Mouse (Mus musculus) midbrain, embryonic 11.5 days (tissue): Measurements from ENCODE around the gene Pkm. TPM values are rescaled to one million over a fixed set of nuclear protein-coding genes. Genes with fewer than 3 reads are reported as not detected.

Experiments used
- ATAC-seq: fragments of 200-750 bp; cut with Nextera tagmentation; 2 replicates; pipeline ENCODE4 v1.8.0; 2017; ENCODE audit warnings: moderate TSS enrichment, moderate library complexity; ENCODE audit not compliant: low FRiP score
- DNase-seq: peaks from one replicate; pipeline ENCODE4 v3.0.0; 2015; ENCODE audit warnings: low spot score; ENCODE audit errors: missing footprints
- H3K27ac ChIP-seq: fragments of 300-500 bp; sonication (generic); 2 replicates; pipeline ENCODE4 v1.5.1; 2014; ENCODE audit warnings: low read depth, low read length
- H3K27me3 ChIP-seq: fragments of 300-500 bp; sonication (generic); 2 replicates; pipeline ENCODE4 v1.6.1; 2014; ENCODE audit warnings: mild to moderate bottlenecking, low read length, moderate library complexity, mixed read lengths; ENCODE audit not compliant: control insufficient read depth, insufficient read depth
- H3K36me3 ChIP-seq: fragments of 300-500 bp; sonication (generic); 2 replicates; pipeline ENCODE4 v1.6.1; 2014; ENCODE audit warnings: mild to moderate bottlenecking, low read length, moderate library complexity, mixed read lengths; ENCODE audit not compliant: control insufficient read depth, insufficient read depth
- H3K4me1 ChIP-seq: fragments of 300-500 bp; sonication (generic); 2 replicates; pipeline ENCODE4 v1.6.1; 2014; ENCODE audit warnings: low read length; ENCODE audit not compliant: control insufficient read depth, insufficient read depth
- H3K4me2 ChIP-seq: fragments of 300-500 bp; sonication (generic); 2 replicates; pipeline ENCODE4 v1.6.1; 2014; ENCODE audit warnings: mild to moderate bottlenecking, moderate library complexity
- H3K4me3 ChIP-seq: fragments of 300-500 bp; sonication (generic); 2 replicates; pipeline ENCODE4 v1.5.1; 2014; ENCODE audit warnings: low read depth, low read length
- H3K9ac ChIP-seq: fragments of 300-500 bp; sonication (generic); 2 replicates; pipeline ENCODE4 v1.6.1; 2014; ENCODE audit warnings: low read length
- H3K9me3 ChIP-seq: fragments of 300-500 bp; sonication (generic); 2 replicates; pipeline ENCODE4 v1.6.1; 2016; ENCODE audit warnings: low read length; ENCODE audit not compliant: control insufficient read depth
- WGBS: fragments of 180-500 bp; shearing (Covaris S2); extraction: QIAGEN DNeasy Blood & Tissue Kit; methylation state at CpG from one replicate; pipeline ENCODE4 v1.1.7; 2014; 5-methylcytosine and 5-hydroxymethylcytosine counted together
- polyA plus RNA-seq: library from polyadenylated mRNA; unstranded; fragments of >200 nt; fragmentation: Nextera tagmentation; extraction: Ambion mirVana; gene quantifications from 2 replicates; pipeline ENCODE4 v1.2.1, GENCODE M21; 2014

Gene Pkm
- polyA plus RNA-seq, 1 experiment from 2014 or later: 2,059 TPM

DNA sequence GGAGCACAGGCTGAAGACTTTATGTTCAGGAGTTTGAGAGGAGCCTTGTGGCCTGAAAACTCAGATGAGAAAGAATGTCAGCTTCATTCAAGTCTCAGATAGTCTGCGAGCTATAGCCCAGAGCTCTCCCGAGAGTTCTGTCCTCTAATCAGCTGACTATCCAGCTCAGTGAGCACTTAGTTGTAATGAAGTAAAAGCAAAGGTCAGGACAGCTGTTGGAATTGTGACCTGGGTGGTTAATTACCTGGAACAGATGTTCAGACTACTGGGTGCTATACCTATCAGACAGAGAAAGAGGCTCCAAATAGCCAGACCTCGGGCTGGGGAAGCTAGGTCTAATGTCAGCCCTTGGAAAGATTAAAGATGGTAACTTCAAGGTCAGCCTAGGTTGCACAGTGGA lies 7.8 kb downstream of the Pkm start:
- WGBS: 62% methylated on average over 3 of the region's 3 CpGs
- Histone ChIP-seq H3K27me3 (no peaks in the 10 kb centered on the region), H3K9me3 (no peaks in the 10 kb centered on the region), H3K4me1 (peaks cover 26% of the 10 kb centered on the region), H3K4me3 (no peak overlapping the region), H3K27ac (no peak overlapping the region), H3K36me3 (peaks cover 36% of the 10 kb centered on the region), H3K4me2 (no peak overlapping the region), H3K9ac (no peak overlapping the region)
- DNase-seq (no peak), ATAC-seq (no peak)

DNA sequence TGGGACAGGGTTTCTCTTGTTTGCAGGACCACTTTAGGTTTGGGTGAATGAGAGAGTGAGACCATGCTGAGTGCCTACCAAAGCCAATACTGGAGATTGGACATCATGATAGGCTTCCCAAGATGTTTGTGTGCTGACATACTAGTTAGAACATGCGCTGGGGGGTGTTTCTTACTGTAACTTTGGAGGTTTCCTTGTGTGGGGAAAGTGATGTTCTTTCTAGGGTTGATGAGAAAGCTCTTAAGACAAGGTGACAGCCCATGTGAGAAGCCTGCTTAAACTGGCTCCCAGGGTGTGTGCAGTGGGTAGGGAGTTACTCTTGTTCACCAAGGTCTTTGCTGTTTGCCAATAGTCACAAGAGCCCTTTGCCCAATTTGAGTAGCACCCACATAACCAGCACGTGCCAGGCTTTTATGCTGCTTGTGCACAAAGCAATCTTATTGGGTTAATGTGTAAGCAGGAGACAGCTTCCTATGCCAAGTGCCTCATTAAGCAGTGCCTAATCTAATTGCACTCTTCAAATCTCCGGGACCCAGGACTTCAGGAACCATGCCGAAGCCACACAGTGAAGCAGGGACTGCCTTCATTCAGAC lies 8.6 kb downstream of the Pkm start:
- H3K4me1 ChIP-seq: peaks cover 23% of the 10 kb centered on the region
- H3K36me3 ChIP-seq: peaks cover 38% of the 10 kb centered on the region
- H3K27ac ChIP-seq: no peak overlapping the region
- WGBS: 87% methylated on average over 4 of the region's 4 CpGs
- H3K4me3 ChIP-seq: no peak overlapping the region
- H3K9ac ChIP-seq: no peak overlapping the region
- ATAC-seq: no peak
- no peak overlapping the region for H3K4me2 ChIP-seq
- peak; percentile 71 for DNase-seq
- no peaks in the 10 kb centered on the region for H3K27me3 ChIP-seq
- H3K9me3 ChIP-seq: no peaks in the 10 kb centered on the region

DNA sequence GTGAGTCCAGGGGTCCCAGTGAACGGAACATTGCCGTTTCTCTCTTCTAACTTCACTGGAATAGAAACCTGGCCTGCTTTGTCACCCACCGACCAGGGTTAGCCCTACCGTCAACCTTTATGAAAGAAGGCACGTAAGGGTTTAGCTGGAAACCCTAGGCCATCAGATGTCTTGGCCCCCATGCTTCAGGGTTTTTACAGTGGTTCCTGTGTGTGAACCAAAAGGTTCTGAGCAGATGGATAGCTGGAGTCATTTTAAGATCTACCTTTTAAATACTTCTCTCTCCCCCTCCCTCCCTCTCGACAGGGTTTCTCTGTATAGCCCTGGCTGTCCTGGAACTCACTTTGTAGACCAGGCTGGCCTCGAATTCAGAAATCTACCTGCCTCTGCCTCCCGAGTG lies 9.8 kb downstream of the Pkm start:
- Histone ChIP-seq H3K27ac (no peak overlapping the region), H3K4me1 (peaks cover 11% of the 10 kb centered on the region), H3K9me3 (no peaks in the 10 kb centered on the region), H3K27me3 (no peaks in the 10 kb centered on the region), H3K4me2 (no peak overlapping the region), H3K36me3 (peaks cover 43% of the 10 kb centered on the region), H3K4me3 (no peak overlapping the region), H3K9ac (no peak overlapping the region)
- DNase-seq: peak; percentile 54
- ATAC-seq: no peak
- WGBS: 90% methylated on average over 8 of the region's 8 CpGs

DNA sequence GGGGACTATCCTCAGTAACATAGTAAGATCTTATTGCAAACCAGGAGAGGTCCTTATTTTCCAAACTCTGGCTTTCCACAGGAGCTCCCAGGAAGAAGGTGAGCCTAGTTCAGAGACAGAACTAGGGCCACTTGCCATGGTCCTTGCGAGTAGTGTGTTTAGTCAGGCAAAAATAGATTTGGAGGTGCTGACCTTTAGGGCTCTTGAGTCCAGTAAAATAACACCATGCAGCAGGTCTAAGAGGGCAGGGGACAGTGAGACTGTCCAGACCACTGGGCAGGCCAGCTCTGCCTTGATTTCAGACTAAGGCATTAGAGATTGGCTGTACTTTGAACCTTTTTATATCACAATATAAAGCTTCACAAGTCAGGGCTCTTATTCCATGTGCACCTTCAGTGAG lies 10.6 kb downstream of the Pkm start:
- Histone ChIP-seq H3K27ac (no peak overlapping the region), H3K36me3 (peaks cover 41% of the 10 kb centered on the region), H3K9me3 (no peaks in the 10 kb centered on the region), H3K4me1 (peaks cover 4% of the 10 kb centered on the region; the same call in 1 of the 2 replicates), H3K4me3 (no peak overlapping the region), H3K9ac (no peak overlapping the region), H3K27me3 (no peaks in the 10 kb centered on the region), H3K4me2 (no peak overlapping the region)
- DNase-seq (peak; percentile 76), ATAC-seq (no peak)
- WGBS: 80% methylated on average over 1 of the region's 1 CpGs

DNA sequence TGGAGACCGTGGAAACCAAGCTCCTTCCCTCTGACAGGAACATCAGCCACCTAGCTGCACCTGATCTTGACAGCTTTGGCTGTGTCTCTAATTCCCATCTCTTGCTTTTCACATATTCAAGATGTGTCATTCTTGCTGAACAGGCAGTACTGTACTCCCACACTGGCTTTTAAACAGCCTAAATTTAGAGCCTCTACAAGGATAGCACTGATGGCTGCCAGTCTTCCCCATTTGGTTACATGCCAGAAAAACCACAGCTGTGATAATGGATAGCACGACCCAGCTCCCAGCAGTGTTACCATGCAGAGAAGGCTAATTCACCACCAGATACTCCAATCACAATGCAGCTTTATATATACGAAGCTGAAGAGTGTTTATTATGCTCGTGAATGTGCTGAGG lies 11.1 kb downstream of the Pkm start:
- peaks cover 4% of the 10 kb centered on the region; the same call in 1 of the 2 replicates for H3K4me1 ChIP-seq
- ATAC-seq (no peak), DNase-seq (peak; percentile 61)
- 92% methylated on average over 4 of the region's 4 CpGs for WGBS
- no peak overlapping the region for H3K4me3 ChIP-seq
- H3K9ac ChIP-seq: no peak overlapping the region
- H3K4me2 ChIP-seq: no peak overlapping the region
- no peaks in the 10 kb centered on the region for H3K27me3 ChIP-seq
- H3K9me3 ChIP-seq: no peaks in the 10 kb centered on the region
- no peak overlapping the region for H3K27ac ChIP-seq
- H3K36me3 ChIP-seq: peaks cover 43% of the 10 kb centered on the region

DNA sequence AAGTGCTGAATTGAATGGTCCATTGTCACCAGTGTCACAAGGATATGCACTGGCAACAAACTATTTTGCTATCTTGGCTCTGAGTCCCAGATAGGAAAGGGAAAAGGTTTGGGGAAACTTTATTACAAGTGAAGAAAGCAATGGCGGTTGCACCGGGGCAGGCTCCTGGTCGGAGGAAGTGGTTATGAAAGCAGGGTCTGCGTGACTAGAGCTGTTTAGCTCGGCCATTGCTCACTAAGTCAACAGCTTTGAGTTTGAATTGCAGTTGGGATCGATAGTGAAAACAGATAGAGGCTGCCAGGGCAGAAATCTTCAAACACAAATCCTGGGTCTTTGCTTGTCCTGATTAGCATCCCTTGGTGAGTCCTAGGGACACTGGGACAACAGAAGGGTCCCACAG lies 11.7 kb downstream of the Pkm start:
- H3K4me3 ChIP-seq: no peak overlapping the region
- ATAC-seq (no peak), DNase-seq (no peak)
- whole genome bisulfite sequencing: 88% methylated on average over 6 of the region's 6 CpGs
- H3K4me2 ChIP-seq: no peak overlapping the region
- no peak overlapping the region for H3K9ac ChIP-seq
- H3K27me3 ChIP-seq: no peaks in the 10 kb centered on the region
- H3K27ac ChIP-seq: no peak overlapping the region
- H3K9me3 ChIP-seq: no peaks in the 10 kb centered on the region
- peaks cover 4% of the 10 kb centered on the region; the same call in 1 of the 2 replicates for H3K4me1 ChIP-seq
- H3K36me3 ChIP-seq: peaks cover 48% of the 10 kb centered on the region

DNA sequence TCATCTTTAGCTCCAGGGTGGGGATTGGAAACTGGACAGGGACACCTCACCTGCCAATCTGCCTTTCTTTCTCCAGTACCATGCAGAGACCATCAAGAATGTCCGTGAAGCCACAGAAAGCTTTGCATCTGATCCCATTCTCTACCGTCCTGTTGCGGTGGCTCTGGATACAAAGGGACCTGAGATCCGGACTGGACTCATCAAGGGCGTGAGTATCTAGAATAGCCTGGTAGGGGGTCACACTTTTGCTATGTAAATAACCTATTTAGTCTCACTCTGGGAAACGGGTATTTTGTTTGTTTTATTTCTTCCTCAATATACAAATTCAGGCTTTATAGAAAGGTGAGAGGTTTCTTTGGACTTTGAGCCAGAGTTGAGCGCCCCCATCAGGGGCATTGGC lies 12.3 kb downstream of the Pkm start:
- H3K4me3 ChIP-seq: no peak overlapping the region
- H3K9me3 ChIP-seq: no peaks in the 10 kb centered on the region
- no peaks in the 10 kb centered on the region for H3K27me3 ChIP-seq
- peak; percentile 67 for DNase-seq
- no peak overlapping the region for H3K27ac ChIP-seq
- H3K4me1 ChIP-seq: 0 out of 2 replicates have a peak, but pooled peaks cover 4% of the 10 kb centered on the region
- H3K4me2 ChIP-seq: no peak overlapping the region
- peaks cover 53% of the 10 kb centered on the region for H3K36me3 ChIP-seq
- 75% methylated on average over 7 of the region's 7 CpGs for WGBS
- H3K9ac ChIP-seq: no peak overlapping the region
- no peak for ATAC-seq

DNA sequence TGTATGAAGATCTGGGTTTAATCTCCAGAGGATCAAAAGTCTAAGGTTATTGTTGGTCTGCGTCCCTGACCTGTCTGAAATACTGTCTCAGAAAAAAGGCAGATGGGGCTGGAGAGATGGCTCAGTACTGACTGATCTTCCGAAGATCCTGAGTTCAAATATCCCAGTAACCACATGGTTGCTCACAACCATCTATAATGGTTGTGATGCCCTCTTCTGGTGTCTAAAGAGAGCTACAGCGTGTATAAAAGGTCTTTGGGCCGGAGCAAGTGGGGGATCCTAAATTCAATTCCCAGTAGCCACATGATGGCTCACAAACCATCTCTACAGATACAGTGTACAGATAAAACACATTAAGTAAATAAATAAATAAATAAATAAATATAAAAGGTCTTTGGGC lies 13.0 kb downstream of the Pkm start:
- no peaks in the 10 kb centered on the region for H3K27me3 ChIP-seq
- no peak overlapping the region for H3K9ac ChIP-seq
- peaks cover 55% of the 10 kb centered on the region for H3K36me3 ChIP-seq
- H3K27ac ChIP-seq: no peak overlapping the region
- H3K4me3 ChIP-seq: no peak overlapping the region
- no peak overlapping the region for H3K4me2 ChIP-seq
- 80% methylated on average over 4 of the region's 4 CpGs for WGBS
- H3K4me1 ChIP-seq: no peaks in the 10 kb centered on the region
- no peaks in the 10 kb centered on the region for H3K9me3 ChIP-seq
- ATAC-seq (no peak), DNase-seq (peak; percentile 79)

DNA sequence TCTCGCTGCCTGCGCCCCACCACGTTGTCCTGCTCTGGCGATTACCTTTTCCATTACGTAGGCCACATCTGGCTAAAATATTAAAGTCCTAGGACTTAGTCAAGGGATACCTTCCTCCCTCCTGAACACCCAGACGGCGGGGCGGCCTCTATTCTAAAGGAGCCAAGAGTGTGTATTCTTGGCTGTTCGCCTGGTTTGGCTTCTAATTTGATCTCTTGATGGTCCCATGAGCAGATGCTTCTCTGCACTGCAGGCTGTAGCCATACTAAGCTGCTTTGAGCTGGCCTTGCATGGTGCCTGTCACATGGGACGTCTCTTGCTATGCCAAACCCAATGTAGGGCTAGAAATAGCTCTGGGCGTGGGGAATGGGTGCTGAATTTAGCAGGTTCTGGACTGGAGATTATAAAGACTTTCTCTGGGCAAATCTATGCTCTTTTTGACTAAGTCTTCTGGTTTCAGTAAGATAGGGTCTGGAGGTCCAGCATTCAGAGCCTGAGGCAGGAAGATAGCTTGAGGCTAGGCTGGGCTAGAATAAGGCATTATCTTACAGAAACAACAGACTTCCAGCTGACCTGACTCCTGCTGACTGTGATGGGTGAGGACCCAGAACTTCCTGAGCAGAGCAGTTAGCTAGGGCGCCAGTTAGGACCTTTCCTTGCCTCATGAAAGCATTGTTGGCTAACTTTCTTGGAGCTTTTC lies 16.2 kb downstream of the Pkm start:
- Histone ChIP-seq H3K4me1 (no peaks in the 10 kb centered on the region), H3K27me3 (no peaks in the 10 kb centered on the region), H3K4me2 (no peak overlapping the region), H3K9me3 (no peaks in the 10 kb centered on the region), H3K4me3 (no peak overlapping the region), H3K36me3 (peaks cover 60% of the 10 kb centered on the region), H3K27ac (no peak overlapping the region), H3K9ac (no peak overlapping the region)
- 89% methylated on average over 12 of the region's 12 CpGs for WGBS
- DNase-seq (no peak), ATAC-seq (no peak)
